Mouse (Mus musculus) brain, embryonic 14.5 days (tissue): ENCODE measurements around the gene Thsd4.

Experiments
- CTCF ChIP-seq: fragments of 200-500 bp; IDR thresholded peaks from 2 replicates; pipeline ENCODE4 v1.5.1; 2012; ENCODE audit warnings: inconsistent platforms, mild to moderate bottlenecking, moderate library complexity, borderline replicate concordance; ENCODE audit not compliant: insufficient read depth, insufficient read length; ENCODE audit errors: extremely low read depth
- POLR2A ChIP-seq: fragments of 200-500 bp; IDR thresholded peaks from 2 replicates; pipeline ENCODE4 v1.6.1; 2012; ENCODE audit warnings: mild to moderate bottlenecking, inconsistent platforms, borderline replicate concordance; ENCODE audit not compliant: poor library complexity, insufficient read depth, insufficient read length, severe bottlenecking; ENCODE audit errors: extremely low read depth

DNA sequence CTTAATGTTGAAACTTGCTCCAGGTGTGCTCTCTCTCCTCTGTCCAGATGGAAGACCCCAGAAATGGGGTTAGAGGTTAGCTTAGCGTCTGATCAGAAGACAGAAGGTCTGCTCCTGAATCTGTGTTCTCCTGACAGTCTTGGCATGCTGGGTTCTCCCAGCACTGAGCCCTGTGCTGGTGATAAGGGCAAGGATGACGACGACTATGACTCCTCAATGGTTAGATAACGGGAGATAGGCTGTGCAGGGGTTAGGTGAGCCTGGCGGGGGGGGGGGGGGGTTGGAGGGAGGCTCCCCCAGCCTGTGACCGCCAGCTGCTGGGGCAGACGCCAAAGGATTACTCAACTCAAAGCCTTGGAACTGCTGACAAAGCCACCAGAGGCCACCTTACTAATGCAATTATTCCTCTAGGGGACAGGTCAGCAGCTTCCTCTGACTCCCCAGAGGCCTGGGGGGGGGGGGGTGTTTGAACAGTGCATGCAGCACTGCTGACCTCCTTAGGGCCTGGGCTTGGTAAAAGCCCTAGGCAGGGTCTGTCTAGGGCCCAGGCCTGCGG is 569.3 kb downstream of the Thsd4 start:
- TF ChIP-seq CTCF (no peak), POLR2A (no peak)
